Mouse (Mus musculus) C3H10T1/2 (cell line): ENCODE data around the gene Usp49. TPM values are rescaled to one million over a fixed set of nuclear protein-coding genes. Genes with fewer than 3 reads are reported as not detected.

ENCODE experiments used
- polyA plus RNA-seq, 2 experiments: library from polyadenylated mRNA; unstranded; fragments of >200 nt; fragmentation: generic; extraction: Trizol; gene quantifications; one replicate each; pipeline ENCODE4 v1.2.1; 2012; ENCODE audit warnings: missing spikeins in 2 of 2

Usp49 gene
- polyA plus RNA-seq = 1 to 10 TPM in 1 of 2 experiments, under 1 TPM in 1; 0.74 to 3.4 TPM

GRCm38 (mm10) chr17:47630678-47631065 lies at the start of gene Usp49:
Gene Usp49, plus strand, starts transcription at chr17:47630690.

DNA sequence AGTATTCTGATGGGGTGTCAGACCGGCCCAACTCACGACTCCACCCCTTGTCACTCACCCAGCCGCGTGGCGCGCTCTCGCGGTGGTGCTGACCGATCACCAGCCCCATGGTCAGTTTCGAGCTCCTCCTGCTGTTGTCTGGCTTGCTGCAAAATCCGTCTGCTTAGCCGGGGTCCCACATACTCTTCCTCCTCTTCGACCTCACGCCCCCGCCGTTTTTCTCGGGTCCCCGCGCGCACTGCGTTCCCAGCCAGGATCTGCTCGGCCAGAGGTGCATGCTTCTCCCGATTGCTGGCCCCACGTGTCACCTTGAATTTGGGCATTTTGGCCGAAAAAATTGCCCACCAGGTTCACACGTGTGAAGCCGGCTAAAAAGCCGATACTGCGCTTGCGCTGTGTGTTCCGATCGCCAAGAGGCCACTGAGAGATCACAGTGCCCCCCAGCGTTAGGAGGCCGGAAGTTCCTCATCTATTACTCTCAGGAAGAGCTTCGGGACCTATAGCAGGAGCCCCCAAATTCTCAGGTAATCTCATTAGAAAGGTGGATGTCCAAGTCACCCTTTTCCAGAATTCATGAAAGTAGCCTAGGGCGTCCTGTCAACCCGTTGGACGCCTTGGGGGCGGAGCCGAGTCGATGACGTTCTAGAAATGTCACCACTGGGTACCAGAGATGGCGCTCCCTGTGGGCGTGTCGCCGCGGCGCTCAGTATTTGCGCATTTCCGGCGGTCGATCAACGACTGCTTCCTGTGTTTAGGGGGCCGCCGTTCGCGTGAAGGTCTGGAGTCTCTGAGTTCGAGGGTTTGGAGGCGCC lies 19.4 kb upstream of the Usp49 start, which contains the start of the genes Bysl, Med20 and Gm20517:
Gene Bysl (minus strand): TSS at position 644 of the 812 bp plus-strand sequence.
Gene Med20 (plus strand): TSS at position 734 of the 812 bp plus-strand sequence.
Gene Gm20517 (plus strand): TSS at position 741 of the 812 bp plus-strand sequence.

GRCm38 (mm10) chr17:47688344-47688607 lies 57.8 kb downstream of the Usp49 start, which contains the start of gene Tomm6:
Gene Tomm6, minus strand, starts transcription at chr17:47688386.

DNA sequence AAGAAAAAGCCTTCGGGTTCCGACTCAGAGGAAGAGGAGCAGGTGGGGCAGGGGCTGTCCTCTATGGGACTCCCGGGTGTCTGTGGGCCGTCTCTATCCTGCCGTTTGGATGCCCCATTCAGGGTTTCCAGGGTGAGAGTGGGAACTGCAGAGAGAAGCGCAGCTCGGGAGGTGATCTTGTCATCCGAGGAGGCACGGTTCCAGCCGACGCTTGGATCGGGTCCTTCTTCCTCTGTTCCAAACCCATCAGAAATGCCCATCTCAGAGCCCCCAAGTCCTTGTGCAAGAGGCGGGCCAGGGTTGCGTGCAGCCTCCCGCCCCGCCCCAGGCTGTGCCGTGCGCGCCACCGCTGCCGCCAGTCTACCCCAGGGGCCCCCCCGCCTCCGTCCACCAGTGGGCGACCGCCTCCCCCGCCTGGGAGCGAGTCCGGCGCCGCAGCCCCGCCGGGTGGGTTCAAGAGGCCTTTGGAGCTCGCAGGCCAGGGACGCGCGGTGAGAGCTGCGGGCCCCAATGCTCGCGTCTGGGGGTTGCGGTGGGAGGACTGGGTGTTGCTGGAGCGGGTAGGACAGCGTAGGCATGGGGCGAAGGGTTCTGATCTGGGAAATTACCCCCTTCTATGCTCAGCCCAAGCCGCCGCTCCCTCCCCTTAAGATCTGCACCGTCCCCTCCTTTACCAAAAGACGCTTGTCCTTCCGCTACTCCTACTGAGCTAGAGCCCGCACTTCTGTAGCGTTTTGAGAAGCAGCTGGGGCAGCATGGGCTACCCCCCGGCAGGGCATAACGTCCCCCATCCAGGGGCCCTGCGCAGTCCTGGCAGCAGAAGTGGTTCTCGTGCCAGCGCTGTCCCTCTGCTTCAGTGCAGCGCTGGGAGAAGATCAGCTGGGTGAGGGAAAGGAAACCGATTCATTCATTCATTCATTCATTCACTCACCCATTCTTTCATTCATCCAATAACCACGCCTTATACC lies 58.4 kb downstream of the Usp49 start, which contains the start of gene Frs3:
Gene Frs3 (plus strand): TSS at position 423 of the 968 bp plus-strand sequence.

GRCm38 (mm10) chr17:47694442-47694502 lies 63.8 kb downstream of the Usp49 start, which contains the start of gene Gm21981:
Gene Gm21981, minus strand, starts transcription at chr17:47694455.

GRCm38 (mm10) chr17:47694503-47695336 lies 64.2 kb downstream of the Usp49 start, which contains the start of gene Prickle4:
Gene Prickle4, minus strand, starts transcription at chr17:47694736.

GRCm38 (mm10) chr17:47726566-47726965 lies 96.1 kb downstream of the Usp49 start, which contains the start of gene Pgc:
Gene Pgc, plus strand, starts transcription at chr17:47726842.

Other genes with a start within 250 kb of the Usp49 start
- gene Guca1b, start 245.3 kb upstream of the Usp49 start, polyA plus RNA-seq = 1 to 10 TPM in 1 of 2 experiments, under 1 TPM in 1; 0.07 to 1.3 TPM
- not detected for gene Guca1a, start 230.1 kb upstream of the Usp49 start, polyA plus RNA-seq
- gene AI661453, start 194.1 kb upstream of the Usp49 start, polyA plus RNA-seq = under 1 TPM in 1 of 2 experiments, not detected in 1; 0.01 TPM
- gene 1700001C19Rik, start 193.3 kb upstream of the Usp49 start, polyA plus RNA-seq = not detected
- 10 to 100 TPM in 1 of 2 experiments, 1 to 10 TPM in 1; 6.7 to 23.2 TPM for gene Taf8, start 128.4 kb upstream of the Usp49 start, polyA plus RNA-seq
- 100 to 1,000 TPM; 135 to 156 TPM for gene Ccnd3, start 125.6 kb upstream of the Usp49 start, polyA plus RNA-seq
- gene Bysl, start 19.2 kb upstream of the Usp49 start, polyA plus RNA-seq = 10 to 100 TPM; 11.7 to 39.0 TPM
- gene Med20, start 19.1 kb upstream of the Usp49 start, polyA plus RNA-seq = 10 to 100 TPM in 1 of 2 experiments, 1 to 10 TPM in 1; 9.5 to 35.1 TPM
- gene Gm20517, start 19.1 kb upstream of the Usp49 start, polyA plus RNA-seq = 1 to 10 TPM in 1 of 2 experiments, under 1 TPM in 1; 0.55 to 1.3 TPM
- gene Tomm6, start 57.7 kb downstream of the Usp49 start, polyA plus RNA-seq = 100 to 1,000 TPM; 293 to 619 TPM
- 1 to 10 TPM in 1 of 2 experiments, under 1 TPM in 1; 0.63 to 6.1 TPM for gene Frs3, start 58.3 kb downstream of the Usp49 start, polyA plus RNA-seq
- gene Gm21981, start 63.8 kb downstream of the Usp49 start, polyA plus RNA-seq = 1 to 10 TPM; 1.9 to 3.8 TPM
- gene Prickle4, start 64.0 kb downstream of the Usp49 start, polyA plus RNA-seq = under 1 TPM; 0.11 to 0.40 TPM
- gene Pgc, start 96.2 kb downstream of the Usp49 start, polyA plus RNA-seq = not detected
- gene Tfeb, start 106.3 kb downstream of the Usp49 start, polyA plus RNA-seq = 10 to 100 TPM; 17.5 to 28.3 TPM
- gene Mdfi, start 204.0 kb downstream of the Usp49 start, polyA plus RNA-seq = 1 to 10 TPM in 1 of 2 experiments, under 1 TPM in 1; 0.06 to 1.3 TPM